Mouse (Mus musculus) limb, embryonic 13.5 days (tissue): ENCODE results near the gene Rnf38. TPM values are rescaled to one million over a fixed set of nuclear protein-coding genes. Genes with fewer than 3 reads are reported as not detected.
A peak's percentile ranks its signal among the peaks of the same experiment; 100 is the strongest.

ENCODE experiments used
- ATAC-seq: fragments of 200-750 bp; cut with Nextera tagmentation; 2 replicates; pipeline ENCODE4 v1.8.0; 2017; ENCODE audit warnings: low read depth, moderate number of reproducible peaks, moderate TSS enrichment; ENCODE audit not compliant: low FRiP score
- H3K27ac ChIP-seq: fragments of 300-500 bp; sonication (generic); 2 replicates; pipeline ENCODE4 v1.5.1; 2015; ENCODE audit warnings: inconsistent platforms, mild to moderate bottlenecking, moderate library complexity
- H3K27me3 ChIP-seq: fragments of 300-500 bp; sonication (generic); 2 replicates; pipeline ENCODE4 v1.6.1; 2015; ENCODE audit warnings: mild to moderate bottlenecking, inconsistent platforms
- H3K36me3 ChIP-seq: fragments of 300-500 bp; sonication (generic); 2 replicates; pipeline ENCODE4 v1.6.1; 2015; ENCODE audit warnings: inconsistent platforms, mild to moderate bottlenecking, moderate library complexity
- H3K4me1 ChIP-seq: fragments of 300-500 bp; sonication (generic); 2 replicates; pipeline ENCODE4 v1.6.1; 2015; ENCODE audit warnings: inconsistent platforms
- H3K4me2 ChIP-seq: fragments of 300-500 bp; sonication (generic); replicated peaks from 2 replicates; pipeline ENCODE4 v1.6.1; 2015; ENCODE audit warnings: inconsistent platforms, mild to moderate bottlenecking, moderate library complexity
- H3K4me3 ChIP-seq: fragments of 300-500 bp; sonication (generic); 2 replicates; pipeline ENCODE4 v1.5.1; 2015; ENCODE audit warnings: moderate library complexity, mild to moderate bottlenecking, inconsistent platforms
- H3K9ac ChIP-seq: fragments of 300-500 bp; sonication (generic); 2 replicates; pipeline ENCODE4 v1.6.1; 2015; ENCODE audit warnings: mild to moderate bottlenecking, inconsistent platforms
- H3K9me3 ChIP-seq: fragments of 300-500 bp; sonication (generic); 2 replicates; pipeline ENCODE4 v1.6.1; 2016; ENCODE audit warnings: inconsistent platforms
- WGBS: fragments of 180-500 bp; shearing (Covaris S2); methylation state at CpG from one replicate; pipeline ENCODE4 v1.1.7; 2015; 5-methylcytosine and 5-hydroxymethylcytosine counted together
- polyA plus RNA-seq: library from polyadenylated mRNA; unstranded; fragments of >200 nt; fragmentation: Nextera tagmentation; extraction: Ambion mirVana; gene quantifications from 2 replicates; pipeline ENCODE4 v1.2.1, GENCODE M21; 2015

Rnf38 gene
- polyA plus RNA-seq, 1 experiment from 2014 or later, result 19.9 TPM

GRCm38 (mm10) chr4:44199968-44200367, 33.6 kb downstream of the Rnf38 start:
- no peak for ATAC-seq
- no peaks in the 10 kb centered on the region for H3K36me3 ChIP-seq
- no peak overlapping the region for H3K9ac ChIP-seq
- H3K27me3 ChIP-seq, result no peaks in the 10 kb centered on the region
- no peak overlapping the region for H3K4me2 ChIP-seq
- H3K4me1 ChIP-seq, result no peaks in the 10 kb centered on the region
- H3K4me3 ChIP-seq, result no peak overlapping the region
- 67% methylated on average over 1 of the region's 1 CpGs for WGBS
- no peaks in the 10 kb centered on the region for H3K9me3 ChIP-seq
- H3K27ac ChIP-seq, result no peak overlapping the region

- WGBS, result 78% methylated on average over 10 of the region's 10 CpGs
- Histone ChIP-seq H3K9me3 (no peaks in the 10 kb centered on the region), H3K4me1 (0 out of 2 replicates have a peak, but pooled peaks cover 4% of the 10 kb centered on the region), H3K36me3 (no peaks in the 10 kb centered on the region), H3K4me2 (no peak overlapping the region), H3K9ac (no peak overlapping the region), H3K27me3 (no peaks in the 10 kb centered on the region), H3K27ac (no peak overlapping the region), H3K4me3 (no peak overlapping the region)
- no peak for ATAC-seq
Observed at GRCm38 (mm10) chr4:44187431-44187830, 46.2 kb downstream of the Rnf38 start.

- no peak for ATAC-seq
- Histone ChIP-seq H3K36me3 (no peaks in the 10 kb centered on the region), H3K9me3 (no peaks in the 10 kb centered on the region), H3K4me2 (no peak overlapping the region), H3K27me3 (no peaks in the 10 kb centered on the region), H3K9ac (no peak overlapping the region), H3K4me3 (no peak overlapping the region), H3K4me1 (0 out of 2 replicates have a peak, but pooled peaks cover 4% of the 10 kb centered on the region), H3K27ac (no peak overlapping the region)
- 71% methylated on average over 1 of the region's 1 CpGs for WGBS
Observed at GRCm38 (mm10) chr4:44183862-44184261, 49.7 kb downstream of the Rnf38 start.

GRCm38 (mm10) chr4:44179748-44180147, 53.8 kb downstream of the Rnf38 start:
- H3K9ac ChIP-seq, result no peak overlapping the region
- H3K4me2 ChIP-seq, result no peak overlapping the region

GRCm38 (mm10) chr4:44173177-44173576, 60.4 kb downstream of the Rnf38 start:
- Histone ChIP-seq H3K9me3 (no peaks in the 10 kb centered on the region), H3K36me3 (no peaks in the 10 kb centered on the region; the same call in 1 of the 2 replicates), H3K4me2 (no peak overlapping the region), H3K27ac (no peak overlapping the region), H3K4me1 (peaks cover 7% of the 10 kb centered on the region; the same call in 1 of the 2 replicates), H3K4me3 (no peak overlapping the region), H3K9ac (no peak overlapping the region), H3K27me3 (no peaks in the 10 kb centered on the region)
- ATAC-seq, result no peak
- 0% methylated on average over 1 of the region's 1 CpGs for WGBS

More at GRCm38 (mm10) chr4:44179748-44180147, 53.8 kb downstream of the Rnf38 start:
- Histone ChIP-seq H3K9me3 (no peaks in the 10 kb centered on the region), H3K27ac (no peak overlapping the region), H3K4me3 (no peak overlapping the region), H3K27me3 (no peaks in the 10 kb centered on the region), H3K4me1 (0 out of 2 replicates have a peak, but pooled peaks cover 4% of the 10 kb centered on the region), H3K36me3 (no peaks in the 10 kb centered on the region; the same call in 1 of the 2 replicates)
- 69% methylated on average over 5 of the region's 5 CpGs for WGBS
- no peak for ATAC-seq

- peaks cover 7% of the 10 kb centered on the region; the same call in 1 of the 2 replicates for H3K4me1 ChIP-seq
- no peaks in the 10 kb centered on the region for H3K36me3 ChIP-seq
- no peak overlapping the region for H3K4me2 ChIP-seq
- no peaks in the 10 kb centered on the region for H3K27me3 ChIP-seq
- 54% methylated on average over 5 of the region's 5 CpGs for WGBS
- ATAC-seq, result no peak
- no peaks in the 10 kb centered on the region for H3K9me3 ChIP-seq
- no peak overlapping the region for H3K4me3 ChIP-seq
- H3K27ac ChIP-seq, result no peak overlapping the region
- H3K9ac ChIP-seq, result no peak overlapping the region
Observed at GRCm38 (mm10) chr4:44172676-44173075, 60.9 kb downstream of the Rnf38 start.

GRCm38 (mm10) chr4:44169884-44170283, 63.7 kb downstream of the Rnf38 start:
- WGBS, result 67% methylated on average over 3 of the region's 3 CpGs

GRCm38 (mm10) chr4:44168816-44169215, 64.8 kb downstream of the Rnf38 start:
- Histone ChIP-seq H3K9me3 (no peaks in the 10 kb centered on the region), H3K4me1 (peaks cover 28% of the 10 kb centered on the region), H3K9ac (no peak overlapping the region; the same call in 1 of the 2 replicates), H3K27me3 (no peaks in the 10 kb centered on the region), H3K4me3 (peak overlapping the region; percentile 48), H3K4me2 (peak overlapping the region; percentile 66), H3K36me3 (no peaks in the 10 kb centered on the region), H3K27ac (peak overlapping the region; percentile 22; the same call in 1 of the 2 replicates)
- no peak for ATAC-seq
- whole genome bisulfite sequencing, result 5% methylated on average over 7 of the region's 7 CpGs

More at GRCm38 (mm10) chr4:44169884-44170283, 63.7 kb downstream of the Rnf38 start:
- H3K4me3 ChIP-seq, result no peak overlapping the region
- peaks cover 21% of the 10 kb centered on the region for H3K4me1 ChIP-seq
- H3K9ac ChIP-seq, result no peak overlapping the region
- H3K36me3 ChIP-seq, result no peaks in the 10 kb centered on the region
- ATAC-seq, result no peak
- no peak overlapping the region for H3K4me2 ChIP-seq
- no peak overlapping the region for H3K27ac ChIP-seq
- H3K27me3 ChIP-seq, result no peaks in the 10 kb centered on the region
- H3K9me3 ChIP-seq, result no peaks in the 10 kb centered on the region

GRCm38 (mm10) chr4:44168231-44168647, 65.3 kb downstream of the Rnf38 start:
- Histone ChIP-seq H3K9ac (peak overlapping the region; percentile 55), H3K27me3 (no peaks in the 10 kb centered on the region), H3K36me3 (no peaks in the 10 kb centered on the region), H3K9me3 (no peaks in the 10 kb centered on the region), H3K4me3 (peak overlapping the region; percentile 48), H3K27ac (peak overlapping the region; percentile 22; the same call in 1 of the 2 replicates), H3K4me1 (peaks cover 33% of the 10 kb centered on the region), H3K4me2 (peak overlapping the region; percentile 66)
- under 1% methylated on average over 26 of the region's 34 CpGs for WGBS
- ATAC-seq, result peak; percentile 84

GRCm38 (mm10) chr4:44167397-44168121, 66.0 kb downstream of the Rnf38 start:
- no peaks in the 10 kb centered on the region for H3K36me3 ChIP-seq
- peak overlapping the region; percentile 62 for H3K4me2 ChIP-seq
- peak overlapping the region; percentile 99 for H3K27ac ChIP-seq
- peak; percentile 92 for ATAC-seq
- peaks cover 40% of the 10 kb centered on the region for H3K4me1 ChIP-seq
- no peaks in the 10 kb centered on the region for H3K27me3 ChIP-seq
- peak overlapping the region; percentile 79 for H3K4me3 ChIP-seq
- no peaks in the 10 kb centered on the region for H3K9me3 ChIP-seq
- WGBS, result 0% methylated on average over 72 of the region's 95 CpGs
- H3K9ac ChIP-seq, result peak overlapping the region; percentile 89

- Histone ChIP-seq H3K9me3 (no peaks in the 10 kb centered on the region), H3K4me1 (peaks cover 47% of the 10 kb centered on the region), H3K27ac (peak overlapping the region; percentile 99), H3K4me2 (peak overlapping the region; percentile 62), H3K9ac (peak overlapping the region; percentile 89), H3K4me3 (peak overlapping the region; percentile 79), H3K27me3 (no peaks in the 10 kb centered on the region), H3K36me3 (no peaks in the 10 kb centered on the region)
- WGBS, result 3% methylated on average over 20 of the region's 20 CpGs
- ATAC-seq, result no peak
Observed at GRCm38 (mm10) chr4:44166702-44167396, 66.7 kb downstream of the Rnf38 start.

- Histone ChIP-seq H3K27me3 (no peaks in the 10 kb centered on the region), H3K36me3 (no peaks in the 10 kb centered on the region), H3K9ac (no peak overlapping the region), H3K4me3 (no peak overlapping the region), H3K9me3 (no peaks in the 10 kb centered on the region), H3K4me1 (peaks cover 59% of the 10 kb centered on the region), H3K4me2 (peak overlapping the region; percentile 62), H3K27ac (no peak overlapping the region)
- 51% methylated on average over 5 of the region's 5 CpGs for WGBS
- no peak for ATAC-seq
Observed at GRCm38 (mm10) chr4:44164621-44165020, 69.0 kb downstream of the Rnf38 start.
